Mouse (Mus musculus): ENCODE measurements around the gene Chn2. TPM values are rescaled to one million over a fixed set of nuclear protein-coding genes. Genes with fewer than 3 reads are reported as not detected.

Chn2 gene
- polyA plus RNA-seq, 1 experiment from 2014 or later: 9.8 TPM

GRCm38 (mm10) chr6:54210971-54211370 lies 171.6 kb downstream of the Chn2 start:
- no peaks in the 10 kb centered on the region for H3K4me1 ChIP-seq (ENCODE audit: control insufficient read depth, insufficient read depth, low read length)
- H3K9ac ChIP-seq (ENCODE audit: low read length): no peak overlapping the region
- 81% methylated on average over 4 of the region's 4 CpGs for WGBS
- no peaks in the 10 kb centered on the region for H3K36me3 ChIP-seq (ENCODE audit: control insufficient read depth, insufficient read depth, low read length)
- DNase-seq (ENCODE audit: low spot score): no peak
- no peak overlapping the region for H3K4me2 ChIP-seq (ENCODE audit: low read depth, severe bottlenecking)
- no peak for ATAC-seq (ENCODE audit: insufficient number of reproducible peaks, low FRiP score, low TSS enrichment, low read depth)
- H3K9me3 ChIP-seq (ENCODE audit: control insufficient read depth, low read length): no peaks in the 10 kb centered on the region
- H3K4me3 ChIP-seq (ENCODE audit: low read depth, low read length): no peak overlapping the region
- no peak overlapping the region for H3K27ac ChIP-seq (replicated peaks; ENCODE audit: low read depth, low read length)
- H3K27me3 ChIP-seq (ENCODE audit: control insufficient read depth, insufficient read depth, low read length): no peaks in the 10 kb centered on the region

GRCm38 (mm10) chr6:54211939-54212338 lies 172.6 kb downstream of the Chn2 start:
- Histone ChIP-seq H3K4me2 (ENCODE audit: low read depth, severe bottlenecking) (no peak overlapping the region), H3K4me3 (ENCODE audit: low read depth, low read length) (no peak overlapping the region), H3K9ac (ENCODE audit: low read length) (no peak overlapping the region), H3K27ac (replicated peaks; ENCODE audit: low read depth, low read length) (no peak overlapping the region), H3K27me3 (ENCODE audit: control insufficient read depth, insufficient read depth, low read length) (no peaks in the 10 kb centered on the region), H3K36me3 (ENCODE audit: control insufficient read depth, insufficient read depth, low read length) (no peaks in the 10 kb centered on the region; the same call in 1 of the 2 replicates), H3K4me1 (ENCODE audit: control insufficient read depth, insufficient read depth, low read length) (no peaks in the 10 kb centered on the region), H3K9me3 (ENCODE audit: control insufficient read depth, low read length) (no peaks in the 10 kb centered on the region)
- 83% methylated on average over 7 of the region's 7 CpGs for WGBS
- no peak for DNase-seq (ENCODE audit: low spot score)
- ATAC-seq (ENCODE audit: insufficient number of reproducible peaks, low FRiP score, low TSS enrichment, low read depth): no peak

GRCm38 (mm10) chr6:54213743-54214142 lies 174.4 kb downstream of the Chn2 start:
- no peak overlapping the region for H3K4me3 ChIP-seq (ENCODE audit: low read depth, low read length)
- no peak overlapping the region for H3K9ac ChIP-seq (ENCODE audit: low read length)

GRCm38 (mm10) chr6:54215636-54216035 lies 176.3 kb downstream of the Chn2 start:
- Histone ChIP-seq H3K4me1 (ENCODE audit: control insufficient read depth, insufficient read depth, low read length) (no peaks in the 10 kb centered on the region), H3K27ac (replicated peaks; ENCODE audit: low read depth, low read length) (no peak overlapping the region), H3K9me3 (ENCODE audit: control insufficient read depth, low read length) (no peaks in the 10 kb centered on the region), H3K36me3 (ENCODE audit: control insufficient read depth, insufficient read depth, low read length) (no peaks in the 10 kb centered on the region; the same call in 1 of the 2 replicates), H3K4me3 (ENCODE audit: low read depth, low read length) (no peak overlapping the region), H3K4me2 (ENCODE audit: low read depth, severe bottlenecking) (no peak overlapping the region), H3K9ac (ENCODE audit: low read length) (no peak overlapping the region), H3K27me3 (ENCODE audit: control insufficient read depth, insufficient read depth, low read length) (no peaks in the 10 kb centered on the region)
- DNase-seq (ENCODE audit: low spot score) (no peak), ATAC-seq (ENCODE audit: insufficient number of reproducible peaks, low FRiP score, low TSS enrichment, low read depth) (no peak)
- WGBS: 93% methylated on average over 8 of the region's 8 CpGs

More at GRCm38 (mm10) chr6:54213743-54214142, 174.4 kb downstream of the Chn2 start:
- ATAC-seq (ENCODE audit: insufficient number of reproducible peaks, low FRiP score, low TSS enrichment, low read depth): no peak
- no peaks in the 10 kb centered on the region for H3K27me3 ChIP-seq (ENCODE audit: control insufficient read depth, insufficient read depth, low read length)
- H3K4me2 ChIP-seq (ENCODE audit: low read depth, severe bottlenecking): no peak overlapping the region
- no peaks in the 10 kb centered on the region for H3K4me1 ChIP-seq (ENCODE audit: control insufficient read depth, insufficient read depth, low read length)
- no peak overlapping the region for H3K27ac ChIP-seq (replicated peaks; ENCODE audit: low read depth, low read length)
- no peak for DNase-seq (ENCODE audit: low spot score)
- H3K9me3 ChIP-seq (ENCODE audit: control insufficient read depth, low read length): no peaks in the 10 kb centered on the region
- no peaks in the 10 kb centered on the region; the same call in 1 of the 2 replicates for H3K36me3 ChIP-seq (ENCODE audit: control insufficient read depth, insufficient read depth, low read length)
- WGBS: 85% methylated on average over 7 of the region's 7 CpGs

GRCm38 (mm10) chr6:54216512-54216911 lies 177.2 kb downstream of the Chn2 start:
- H3K27ac ChIP-seq (replicated peaks; ENCODE audit: low read depth, low read length): no peak overlapping the region
- no peaks in the 10 kb centered on the region for H3K4me1 ChIP-seq (ENCODE audit: control insufficient read depth, insufficient read depth, low read length)
- no peaks in the 10 kb centered on the region; the same call in 1 of the 2 replicates for H3K36me3 ChIP-seq (ENCODE audit: control insufficient read depth, insufficient read depth, low read length)
- no peak overlapping the region for H3K4me2 ChIP-seq (ENCODE audit: low read depth, severe bottlenecking)
- ATAC-seq (ENCODE audit: insufficient number of reproducible peaks, low FRiP score, low TSS enrichment, low read depth) (no peak), DNase-seq (ENCODE audit: low spot score) (no peak)
- no peaks in the 10 kb centered on the region for H3K27me3 ChIP-seq (ENCODE audit: control insufficient read depth, insufficient read depth, low read length)
- H3K9me3 ChIP-seq (ENCODE audit: control insufficient read depth, low read length): no peaks in the 10 kb centered on the region
- 83% methylated on average over 5 of the region's 5 CpGs for WGBS
- H3K4me3 ChIP-seq (ENCODE audit: low read depth, low read length): no peak overlapping the region
- H3K9ac ChIP-seq (ENCODE audit: low read length): no peak overlapping the region

GRCm38 (mm10) chr6:54220124-54220523 lies 180.8 kb downstream of the Chn2 start:
- ATAC-seq (ENCODE audit: insufficient number of reproducible peaks, low FRiP score, low TSS enrichment, low read depth) (no peak), DNase-seq (ENCODE audit: low spot score) (no peak)
- Histone ChIP-seq H3K4me3 (ENCODE audit: low read depth, low read length) (no peak overlapping the region), H3K4me2 (ENCODE audit: low read depth, severe bottlenecking) (no peak overlapping the region), H3K27me3 (ENCODE audit: control insufficient read depth, insufficient read depth, low read length) (no peaks in the 10 kb centered on the region), H3K4me1 (ENCODE audit: control insufficient read depth, insufficient read depth, low read length) (peaks cover 3% of the 10 kb centered on the region; the same call in 1 of the 2 replicates), H3K36me3 (ENCODE audit: control insufficient read depth, insufficient read depth, low read length) (no peaks in the 10 kb centered on the region; the same call in 1 of the 2 replicates), H3K27ac (replicated peaks; ENCODE audit: low read depth, low read length) (no peak overlapping the region), H3K9me3 (ENCODE audit: control insufficient read depth, low read length) (no peaks in the 10 kb centered on the region), H3K9ac (ENCODE audit: low read length) (no peak overlapping the region)
- 85% methylated on average over 14 of the region's 14 CpGs for WGBS

- Histone ChIP-seq H3K4me2 (ENCODE audit: low read depth, severe bottlenecking) (no peak overlapping the region), H3K27me3 (ENCODE audit: control insufficient read depth, insufficient read depth, low read length) (no peaks in the 10 kb centered on the region; the same call in 1 of the 2 replicates), H3K9ac (ENCODE audit: low read length) (no peak overlapping the region), H3K4me3 (ENCODE audit: low read depth, low read length) (no peak overlapping the region), H3K9me3 (ENCODE audit: control insufficient read depth, low read length) (no peaks in the 10 kb centered on the region), H3K36me3 (ENCODE audit: control insufficient read depth, insufficient read depth, low read length) (no peaks in the 10 kb centered on the region), H3K27ac (replicated peaks; ENCODE audit: low read depth, low read length) (no peak overlapping the region), H3K4me1 (ENCODE audit: control insufficient read depth, insufficient read depth, low read length) (peaks cover 8% of the 10 kb centered on the region)
- ATAC-seq (ENCODE audit: insufficient number of reproducible peaks, low FRiP score, low TSS enrichment, low read depth) (no peak), DNase-seq (ENCODE audit: low spot score) (no peak)
- WGBS: 77% methylated on average over 4 of the region's 4 CpGs
Observed at GRCm38 (mm10) chr6:54223529-54223928, 184.2 kb downstream of the Chn2 start.

GRCm38 (mm10) chr6:54224325-54224724 lies 185.0 kb downstream of the Chn2 start:
- no peak overlapping the region for H3K4me2 ChIP-seq (ENCODE audit: low read depth, severe bottlenecking)

GRCm38 (mm10) chr6:54225327-54225726 lies 186.0 kb downstream of the Chn2 start:
- no peaks in the 10 kb centered on the region for H3K9me3 ChIP-seq (ENCODE audit: control insufficient read depth, low read length)
- DNase-seq (ENCODE audit: low spot score) (no peak), ATAC-seq (ENCODE audit: insufficient number of reproducible peaks, low FRiP score, low TSS enrichment, low read depth) (no peak)
- H3K4me1 ChIP-seq (ENCODE audit: control insufficient read depth, insufficient read depth, low read length): peaks cover 10% of the 10 kb centered on the region
- no peak overlapping the region for H3K4me3 ChIP-seq (ENCODE audit: low read depth, low read length)
- no peak overlapping the region for H3K27ac ChIP-seq (replicated peaks; ENCODE audit: low read depth, low read length)
- H3K4me2 ChIP-seq (ENCODE audit: low read depth, severe bottlenecking): no peak overlapping the region
- H3K36me3 ChIP-seq (ENCODE audit: control insufficient read depth, insufficient read depth, low read length): no peaks in the 10 kb centered on the region
- no peaks in the 10 kb centered on the region; the same call in 1 of the 2 replicates for H3K27me3 ChIP-seq (ENCODE audit: control insufficient read depth, insufficient read depth, low read length)
- H3K9ac ChIP-seq (ENCODE audit: low read length): no peak overlapping the region
- 45% methylated on average over 4 of the region's 4 CpGs for WGBS

More at GRCm38 (mm10) chr6:54224325-54224724, 185.0 kb downstream of the Chn2 start:
- ATAC-seq (ENCODE audit: insufficient number of reproducible peaks, low FRiP score, low TSS enrichment, low read depth) (no peak), DNase-seq (ENCODE audit: low spot score) (no peak)
- Histone ChIP-seq H3K4me1 (ENCODE audit: control insufficient read depth, insufficient read depth, low read length) (peaks cover 10% of the 10 kb centered on the region), H3K4me3 (ENCODE audit: low read depth, low read length) (no peak overlapping the region), H3K36me3 (ENCODE audit: control insufficient read depth, insufficient read depth, low read length) (no peaks in the 10 kb centered on the region), H3K9me3 (ENCODE audit: control insufficient read depth, low read length) (no peaks in the 10 kb centered on the region), H3K9ac (ENCODE audit: low read length) (no peak overlapping the region), H3K27me3 (ENCODE audit: control insufficient read depth, insufficient read depth, low read length) (no peaks in the 10 kb centered on the region; the same call in 1 of the 2 replicates), H3K27ac (replicated peaks; ENCODE audit: low read depth, low read length) (no peak overlapping the region)
- 58% methylated on average over 11 of the region's 11 CpGs for WGBS

All from limb, embryonic 11.5 days (tissue).